In genomic region chr16:65814918-65815881, GRCm38 (mm10) we compare ENCODE assay signal across 8 mouse cellular contexts. TPM values are rescaled to one million over a fixed set of nuclear protein-coding genes. Genes with fewer than 3 reads are reported as not detected.
DNase-seq lines count a peak whose midpoint lies in the region; ATAC-seq and TF ChIP-seq lines count a peak whose summit lies in the region.

Gene Vgll3, plus strand, starts transcription at chr16:65815257.

- H3K9ac ChIP-seq in intestine, postnatal 0 days (ENCODE audit: low read depth, low read length), result peak within 1 kb of the TSS; percentile 42
- H3K9ac ChIP-seq in limb, embryonic 11.5 days (ENCODE audit: low read length), result peak within 1 kb of the TSS; percentile 61
- H3K9ac ChIP-seq in midbrain, embryonic 11.5 days (ENCODE audit: low read length), result peak within 1 kb of the TSS; percentile 67
- H3K9ac ChIP-seq in stomach, embryonic 14.5 days (replicated peaks; ENCODE audit: low read depth, low read length), result peak within 1 kb of the TSS; percentile 8; the same call in 1 of the 2 replicates

- WGBS in intestine, postnatal 0 days, result under 1% methylated on average over 86 of the region's 86 CpGs
- under 1% methylated on average over 85 of the region's 86 CpGs for WGBS in limb, embryonic 11.5 days
- under 1% methylated on average over 86 of the region's 86 CpGs for WGBS in midbrain, embryonic 11.5 days
- under 1% methylated on average over 84 of the region's 86 CpGs for WGBS in stomach, embryonic 14.5 days

- H3K27me3 ChIP-seq in intestine, postnatal 0 days (replicated peaks; ENCODE audit: control insufficient read depth, insufficient read depth, low read length), result no peaks in the 10 kb centered on the region
- H3K27me3 ChIP-seq in limb, embryonic 11.5 days (ENCODE audit: control insufficient read depth, insufficient read depth, low read length), result no peaks in the 10 kb centered on the region
- H3K27me3 ChIP-seq in midbrain, embryonic 11.5 days (ENCODE audit: control insufficient read depth, insufficient read depth, low read length), result peaks cover 8% of the 10 kb centered on the region
- H3K27me3 ChIP-seq in stomach, embryonic 14.5 days (ENCODE audit: control insufficient read depth, insufficient read depth, low read length), result no peaks in the 10 kb centered on the region

- no peak within 1 kb of the TSS for H3K27ac ChIP-seq in intestine, postnatal 0 days (ENCODE audit: low read depth, low read length)
- 0 out of 2 replicates have a peak within 1 kb of the TSS, but pooled peaks have one; percentile 21 for H3K27ac ChIP-seq in limb, embryonic 11.5 days (replicated peaks; ENCODE audit: low read depth, low read length)
- peak within 1 kb of the TSS; percentile 48; the same call in 1 of the 2 replicates for H3K27ac ChIP-seq in midbrain, embryonic 11.5 days (ENCODE audit: low read depth, low read length)
- H3K27ac ChIP-seq in stomach, embryonic 14.5 days (ENCODE audit: low read length), result peak within 1 kb of the TSS; percentile 40

- TF ChIP-seq CTCF in intestine, postnatal 0 days (IDR thresholded peaks at IDR 0.05; ENCODE audit: low read depth), result peak; percentile 41

- no peaks in the 10 kb centered on the region for H3K9me3 ChIP-seq in intestine, postnatal 0 days (ENCODE audit: control insufficient read depth)
- H3K9me3 ChIP-seq in limb, embryonic 11.5 days (ENCODE audit: control insufficient read depth, low read length), result no peaks in the 10 kb centered on the region
- H3K9me3 ChIP-seq in midbrain, embryonic 11.5 days (ENCODE audit: control insufficient read depth, low read length), result no peaks in the 10 kb centered on the region
- H3K9me3 ChIP-seq in stomach, embryonic 14.5 days (ENCODE audit: control insufficient read depth, low read depth, low read length), result peaks cover 3% of the 10 kb centered on the region; the same call in 1 of the 2 replicates

- ATAC-seq in cerebellum, adult (ENCODE audit: insufficient number of reproducible peaks, low FRiP score, low TSS enrichment), result peak; percentile 68
- ATAC-seq in granulocyte monocyte progenitor cell, adult 5-6 weeks (replicated peaks; ENCODE audit: poor library complexity, severe bottlenecking), result peak; percentile 87
- peak; percentile 81 for ATAC-seq in intestine, postnatal 0 days
- ATAC-seq in limb, embryonic 11.5 days (ENCODE audit: insufficient number of reproducible peaks, low FRiP score, low TSS enrichment, low read depth), result peak; percentile 98
- ATAC-seq in midbrain, embryonic 11.5 days (ENCODE audit: low FRiP score), result peak; percentile 100
- peak; percentile 95 for ATAC-seq in stomach, embryonic 14.5 days (ENCODE audit: insufficient number of reproducible peaks, insufficient read depth, low FRiP score, low read depth)

- DNase-seq in cerebellum, adult 11 months, result no peak
- peak; percentile 84 for DNase-seq in embryo, embryonic 9.5 days (ENCODE audit: extremely low spot score)
- DNase-seq in limb, embryonic 11.5 days (ENCODE audit: low spot score), result peak; percentile 83
- DNase-seq in midbrain, embryonic 11.5 days (ENCODE audit: low spot score, missing footprints), result peak; percentile 97

- peak within 1 kb of the TSS; percentile 99 for H3K4me2 ChIP-seq in intestine, postnatal 0 days (replicated peaks; ENCODE audit: low read depth)
- H3K4me2 ChIP-seq in limb, embryonic 11.5 days (ENCODE audit: low read depth, severe bottlenecking), result peak within 1 kb of the TSS; percentile 95
- H3K4me2 ChIP-seq in midbrain, embryonic 11.5 days, result peak within 1 kb of the TSS; percentile 97
- H3K4me2 ChIP-seq in stomach, embryonic 14.5 days (replicated peaks; ENCODE audit: low read depth, low read length), result peak within 1 kb of the TSS; percentile 83

- H3K36me3 ChIP-seq in intestine, postnatal 0 days (ENCODE audit: control insufficient read depth, insufficient read depth), result no peaks in the 10 kb centered on the region
- H3K36me3 ChIP-seq in limb, embryonic 11.5 days (ENCODE audit: control insufficient read depth, insufficient read depth, low read length), result no peaks in the 10 kb centered on the region
- no peaks in the 10 kb centered on the region for H3K36me3 ChIP-seq in midbrain, embryonic 11.5 days (ENCODE audit: control insufficient read depth, insufficient read depth, low read length)
- H3K36me3 ChIP-seq in stomach, embryonic 14.5 days (ENCODE audit: control insufficient read depth, insufficient read depth, low read length), result no peaks in the 10 kb centered on the region

- no peaks in the 10 kb centered on the region; the same call in 1 of the 2 replicates for H3K4me1 ChIP-seq in intestine, postnatal 0 days (replicated peaks; ENCODE audit: control insufficient read depth, insufficient read depth, low read length)
- H3K4me1 ChIP-seq in limb, embryonic 11.5 days (ENCODE audit: control insufficient read depth, insufficient read depth, low read length), result no peaks in the 10 kb centered on the region
- H3K4me1 ChIP-seq in midbrain, embryonic 11.5 days (ENCODE audit: control insufficient read depth, insufficient read depth, low read length), result no peaks in the 10 kb centered on the region
- 0 out of 2 replicates have a peak, but pooled peaks cover 3% of the 10 kb centered on the region for H3K4me1 ChIP-seq in stomach, embryonic 14.5 days (ENCODE audit: control insufficient read depth, insufficient read depth, low read length)

- peak within 1 kb of the TSS; percentile 59 for H3K4me3 ChIP-seq in intestine, postnatal 0 days (ENCODE audit: low read depth, low read length)
- H3K4me3 ChIP-seq in limb, embryonic 11.5 days (ENCODE audit: low read depth, low read length), result peak within 1 kb of the TSS; percentile 55
- peak within 1 kb of the TSS; percentile 63 for H3K4me3 ChIP-seq in midbrain, embryonic 11.5 days (ENCODE audit: low read depth, low read length)
- H3K4me3 ChIP-seq in stomach, embryonic 14.5 days (ENCODE audit: low read depth, low read length), result peak within 1 kb of the TSS; percentile 50

RNA-seq across cellular contexts. Expression of gene Vgll3, which starts in this region (rescaled TPM):
- total RNA-seq in granulocyte monocyte progenitor cell, adult 5-6 weeks (2014; fragmentation: Nextera tagmentation), result not detected in 2 replicates
- total RNA-seq in granulocyte monocyte progenitor cell, adult 5-6 weeks (2017), result not detected in 2 replicates
- 1.9 TPM in 2 replicates for polyA plus RNA-seq in intestine, postnatal 0 days (2015; fragmentation: Nextera tagmentation; extraction: Ambion mirVana)
- polyA plus RNA-seq in limb, embryonic 11.5 days (2014; fragmentation: Nextera tagmentation; extraction: Ambion mirVana), result 2.9 and 4.7 TPM in 2 replicates
- polyA plus RNA-seq in midbrain, embryonic 11.5 days (2014; fragmentation: Nextera tagmentation; extraction: Ambion mirVana), result 2.3 and 2.9 TPM in 2 replicates
- 4.7 and 5.6 TPM in 2 replicates for polyA plus RNA-seq in stomach, embryonic 14.5 days (2014; fragmentation: Nextera tagmentation; extraction: Ambion mirVana)

Comparison
In these comparisons a context has a peak if more than half of its experiments do, and no peak if none do; other contexts are left out.
1. Peak in ATAC-seq in granulocyte monocyte progenitor cell, adult 5-6 weeks; RNA of the gene not detected or under 1 TPM.
2. H3K9ac ChIP-seq: peak in every context shown above with its lines; median percentile 67 in midbrain, embryonic 11.5 days; 61 in limb, embryonic 11.5 days; 42 in intestine, postnatal 0 days; 8 in stomach, embryonic 14.5 days.